In the genomic region with DNA sequence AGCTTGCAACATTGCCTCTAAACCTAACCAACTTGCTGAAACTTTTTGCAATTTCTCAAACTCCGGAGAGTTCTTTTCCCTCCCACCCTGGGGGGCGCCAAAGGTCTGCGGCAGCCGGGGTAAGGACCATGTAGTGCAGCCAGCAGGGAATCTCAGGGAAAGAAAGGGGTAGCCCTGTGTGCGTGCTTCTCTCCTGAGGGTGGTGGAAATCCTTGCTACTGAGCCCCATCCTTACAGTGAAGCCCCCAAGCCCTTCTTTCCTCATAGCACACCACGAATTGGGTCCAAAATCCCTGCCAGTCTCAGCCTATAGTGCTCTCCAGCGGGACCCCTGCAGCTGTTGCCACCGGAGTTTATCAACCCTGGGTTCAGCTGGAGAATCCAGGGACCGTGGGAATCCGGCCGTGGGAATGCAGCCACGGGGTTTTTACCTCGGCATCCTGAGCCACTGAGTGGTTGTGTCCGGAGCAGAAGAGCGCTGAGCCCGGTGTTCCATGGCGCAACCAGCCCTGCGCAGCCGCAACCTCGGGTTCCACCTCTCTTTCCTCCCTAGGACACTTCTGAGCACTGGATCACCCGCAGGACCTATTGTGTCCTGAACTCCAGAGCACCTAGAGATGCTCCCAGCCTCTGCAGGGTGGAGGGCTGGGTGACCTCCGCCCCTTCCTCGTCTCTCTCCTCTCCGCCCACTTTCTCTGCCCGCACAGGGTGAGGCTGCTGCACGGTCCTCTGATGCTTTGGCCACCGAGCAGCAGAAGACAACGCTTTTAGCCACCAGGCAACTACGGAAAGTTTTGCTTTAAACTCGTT, we compare ENCODE assay signal across 8 mouse cellular contexts. TPM values are rescaled to one million over a fixed set of nuclear protein-coding genes. Genes with fewer than 3 reads are reported as not detected.
DNase-seq lines count a peak whose midpoint lies in the region; ATAC-seq lines count a peak whose summit lies in the region.

A gene (minus strand): TSS at position 760 of the 810 bp plus-strand sequence.

- H3K27ac ChIP-seq in forebrain, embryonic 15.5 days (replicated peaks) = no peak within 1 kb of the TSS

- H3K27me3 ChIP-seq in forebrain, embryonic 15.5 days = 0 out of 2 replicates have a peak, but pooled peaks cover 3% of the 10 kb centered on the region

- H3K36me3 ChIP-seq in forebrain, embryonic 15.5 days = no peaks in the 10 kb centered on the region

- intact Hi-C loops in heart, postnatal 10 days (cut with DNase I) = loop anchor here (1.0 to 5.0 kb wide), 3 partner anchors 75 to 252 kb away; no protein-coding TSS in a partner anchor

- H3K9ac ChIP-seq in forebrain, embryonic 15.5 days (replicated peaks) = peak within 1 kb of the TSS; percentile 38

- WGBS in forebrain, embryonic 15.5 days = 1% methylated on average over 30 of the region's 30 CpGs

- peak within 1 kb of the TSS; percentile 44 for H3K4me3 ChIP-seq in forebrain, embryonic 15.5 days

- H3K9me3 ChIP-seq in forebrain, embryonic 15.5 days = no peaks in the 10 kb centered on the region

- H3K4me1 ChIP-seq in forebrain, embryonic 15.5 days = peaks cover 13% of the 10 kb centered on the region

- peak within 1 kb of the TSS; percentile 95 for H3K4me2 ChIP-seq in forebrain, embryonic 15.5 days (replicated peaks)

- ATAC-seq in forebrain, embryonic 15.5 days (replicated peaks) = peak; percentile 90

- DNase-seq in urinary bladder, adult 18-20 months (ENCODE audit: low spot score in 2 of 2) = peak; percentile 33 to 38
- no peak for DNase-seq in urinary bladder, postnatal 10 days (ENCODE audit: low spot score)
- peak; percentile 77 to 79 for DNase-seq in heart, postnatal 10 days
- peak; percentile 63 to 78 for DNase-seq in kidney, postnatal 36 days
- DNase-seq in lung, postnatal 25 days (ENCODE audit: low spot score) = peak; percentile 63
- peak; percentile 32 to 57 for DNase-seq in right cerebral cortex, postnatal 10 days (ENCODE audit: low spot score in 2 of 2)
- DNase-seq in spleen, postnatal 14 days (ENCODE audit: low spot score in 2 of 2) = no peak

RNA-seq across cellular contexts. Expression of the gene that starts here (rescaled TPM):
- polyA plus RNA-seq in forebrain, embryonic 15.5 days (2015; fragmentation: Nextera tagmentation; extraction: Ambion mirVana) = 0.38 and 0.51 TPM in 2 replicates
- total RNA-seq in heart, postnatal 10 days (2021) = 1 to 10 TPM in 1 of 2 experiments, under 1 TPM in 1; 0.92 to 1.6 TPM

Comparison
In these comparisons a context has a peak if more than half of its experiments do, and no peak if none do; other contexts are left out.
1. DNase-seq: peak in urinary bladder, adult 18-20 months (2 of 2), heart, postnatal 10 days (2 of 2), kidney, postnatal 36 days (2 of 2), lung, postnatal 25 days (single experiment) and right cerebral cortex, postnatal 10 days (2 of 2); none in urinary bladder, postnatal 10 days (single experiment) and spleen, postnatal 14 days (0 of 2).
2. Peak in ATAC-seq, H3K4me3 ChIP-seq, H3K9ac ChIP-seq and H3K4me2 ChIP-seq in forebrain, embryonic 15.5 days; RNA of the gene not detected or under 1 TPM.